Mouse (Mus musculus): Measurements from ENCODE around the gene Ikbkg.

DNA sequence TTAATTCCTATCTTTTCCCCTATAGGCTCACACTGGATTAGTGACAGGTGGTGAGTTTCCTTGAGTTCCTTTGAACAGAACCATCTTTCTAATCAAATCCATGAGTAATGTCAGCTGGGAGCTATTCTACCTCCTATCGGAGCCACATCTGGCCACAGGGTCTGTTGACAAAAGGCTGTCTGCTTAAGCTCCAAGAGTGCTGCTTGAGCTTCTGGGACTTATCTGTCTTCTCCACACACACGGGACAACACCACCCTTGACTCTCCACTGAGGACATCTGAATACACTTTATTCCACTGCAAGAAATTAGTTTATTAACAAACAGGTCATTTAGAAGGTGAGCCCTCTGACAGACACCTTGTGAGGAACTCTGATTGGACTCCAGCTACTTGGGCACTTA, 8.6 kb upstream of the Ikbkg start:
- TF ChIP-seq POLR2A (IDR thresholded peaks at IDR 0.05; ENCODE audit: control insufficient read depth, low read depth, low read length) = no peak
- TF ChIP-seq CTCF (IDR thresholded peaks at IDR 0.05; ENCODE audit: control insufficient read depth, insufficient read depth, insufficient replicate concordance, low read depth, low read length) = no peak

Data from testis, adult 2 months (tissue).